Mouse (Mus musculus) neural tube, embryonic 11.5 days (tissue): ENCODE measurements around the gene Ncor2. TPM values are rescaled to one million over a fixed set of nuclear protein-coding genes. Genes with fewer than 3 reads are reported as not detected.

ENCODE experiments used
- ATAC-seq: fragments of 200-750 bp; cut with Nextera tagmentation; 2 replicates; pipeline ENCODE4 v1.8.0; 2017; ENCODE audit warnings: moderate number of reproducible peaks, mild to moderate bottlenecking, moderate TSS enrichment, moderate library complexity; ENCODE audit not compliant: insufficient read depth, low FRiP score, low TSS enrichment
- DNase-seq: peaks from one replicate; pipeline ENCODE4 v3.0.0-alpha.2; 2015; ENCODE audit warnings: low spot score
- H3K27ac ChIP-seq: fragments of 300-500 bp; sonication (generic); 2 replicates; pipeline ENCODE4 v1.5.1; 2014; ENCODE audit warnings: low read depth, mild to moderate bottlenecking, low read length
- H3K27me3 ChIP-seq: fragments of 300-500 bp; sonication (generic); 2 replicates; pipeline ENCODE4 v1.6.1; 2014; ENCODE audit warnings: mild to moderate bottlenecking, low read length, mixed read lengths; ENCODE audit not compliant: control insufficient read depth, insufficient read depth
- H3K36me3 ChIP-seq: fragments of 300-500 bp; sonication (generic); 2 replicates; pipeline ENCODE4 v1.6.1; 2014; ENCODE audit warnings: mild to moderate bottlenecking, low read length, moderate library complexity, mixed read lengths; ENCODE audit not compliant: control insufficient read depth, insufficient read depth
- H3K4me1 ChIP-seq: fragments of 300-500 bp; sonication (generic); 2 replicates; pipeline ENCODE4 v1.6.1; 2014; ENCODE audit warnings: low read length, mixed read lengths; ENCODE audit not compliant: control insufficient read depth, insufficient read depth
- H3K4me2 ChIP-seq: fragments of 300-500 bp; sonication (generic); 2 replicates; pipeline ENCODE4 v1.6.1; 2014; ENCODE audit warnings: low read depth, mild to moderate bottlenecking, moderate library complexity
- H3K4me3 ChIP-seq: fragments of 300-500 bp; sonication (generic); 2 replicates; pipeline ENCODE4 v1.5.1; 2014; ENCODE audit warnings: low read depth, low read length
- H3K9ac ChIP-seq: fragments of 300-500 bp; sonication (generic); 2 replicates; pipeline ENCODE4 v1.6.1; 2014; ENCODE audit warnings: mild to moderate bottlenecking, low read length
- H3K9me3 ChIP-seq: fragments of 300-500 bp; sonication (generic); 2 replicates; pipeline ENCODE4 v1.6.1; 2016; ENCODE audit warnings: low read length; ENCODE audit not compliant: control insufficient read depth
- WGBS: fragments of 180-500 bp; shearing (Covaris S2); extraction: QIAGEN DNeasy Blood & Tissue Kit; methylation state at CpG from one replicate; pipeline ENCODE4 v1.1.7; 2014; 5-methylcytosine and 5-hydroxymethylcytosine counted together
- polyA plus RNA-seq: library from polyadenylated mRNA; unstranded; fragments of >200 nt; fragmentation: Nextera tagmentation; extraction: Ambion mirVana; gene quantifications from 2 replicates; pipeline ENCODE4 v1.2.1, GENCODE M21; 2014

Gene Ncor2
- polyA plus RNA-seq, 1 experiment from 2014 or later: 24.3 TPM

- H3K9me3 ChIP-seq: no peaks in the 10 kb centered on the region
- H3K9ac ChIP-seq: peak overlapping the region; percentile 54
- no peaks in the 10 kb centered on the region; the same call in 1 of the 2 replicates for H3K27me3 ChIP-seq
- H3K4me2 ChIP-seq: peak overlapping the region; percentile 28
- 5% methylated on average over 29 of the region's 29 CpGs for WGBS
- peak overlapping the region; percentile 68 for H3K27ac ChIP-seq
- peak overlapping the region; percentile 22 for H3K4me3 ChIP-seq
- ATAC-seq (0 out of 2 replicates have a peak, but pooled peaks have one; percentile 13), DNase-seq (peak; percentile 53)
- no peaks in the 10 kb centered on the region; the same call in 1 of the 2 replicates for H3K36me3 ChIP-seq
- H3K4me1 ChIP-seq: peaks cover 50% of the 10 kb centered on the region
These were observed 121.3 kb downstream of the Ncor2 start for GRCm38 (mm10) chr5:125057555-125058266.

GRCm38 (mm10) chr5:125056696-125057554, 122.1 kb downstream of the Ncor2 start:
- Histone ChIP-seq H3K27me3 (no peaks in the 10 kb centered on the region; the same call in 1 of the 2 replicates), H3K4me3 (no peak overlapping the region), H3K36me3 (no peaks in the 10 kb centered on the region; the same call in 1 of the 2 replicates), H3K9ac (peak overlapping the region; percentile 26; the same call in 1 of the 2 replicates), H3K4me2 (peak overlapping the region; percentile 28; the same call in 1 of the 2 replicates), H3K4me1 (peaks cover 47% of the 10 kb centered on the region), H3K27ac (peak overlapping the region; percentile 24; the same call in 1 of the 2 replicates), H3K9me3 (no peaks in the 10 kb centered on the region)
- ATAC-seq: peak; percentile 21
- DNase-seq: peak; percentile 45
- WGBS: 2% methylated on average over 19 of the region's 19 CpGs

- Histone ChIP-seq H3K4me2 (0 out of 2 replicates have a peak overlapping the region, but pooled peaks have one; percentile 7), H3K9ac (0 out of 2 replicates have a peak overlapping the region, but pooled peaks have one; percentile 6), H3K4me1 (peaks cover 47% of the 10 kb centered on the region), H3K4me3 (no peak overlapping the region), H3K27ac (0 out of 2 replicates have a peak overlapping the region, but pooled peaks have one; percentile 20), H3K27me3 (no peaks in the 10 kb centered on the region; the same call in 1 of the 2 replicates), H3K9me3 (no peaks in the 10 kb centered on the region), H3K36me3 (no peaks in the 10 kb centered on the region; the same call in 1 of the 2 replicates)
- 6% methylated on average over 6 of the region's 6 CpGs for WGBS
- DNase-seq (peak; percentile 34), ATAC-seq (no peak)
These were observed 122.7 kb downstream of the Ncor2 start for GRCm38 (mm10) chr5:125056331-125056695.

- H3K27ac ChIP-seq: 0 out of 2 replicates have a peak overlapping the region, but pooled peaks have one; percentile 20
- H3K4me2 ChIP-seq: 0 out of 2 replicates have a peak overlapping the region, but pooled peaks have one; percentile 7
- H3K9ac ChIP-seq: 0 out of 2 replicates have a peak overlapping the region, but pooled peaks have one; percentile 6
- H3K27me3 ChIP-seq: no peaks in the 10 kb centered on the region; the same call in 1 of the 2 replicates
- DNase-seq (no peak), ATAC-seq (no peak)
- whole genome bisulfite sequencing: 31% methylated on average over 8 of the region's 8 CpGs
- no peak overlapping the region for H3K4me3 ChIP-seq
- no peaks in the 10 kb centered on the region for H3K9me3 ChIP-seq
- H3K4me1 ChIP-seq: peaks cover 47% of the 10 kb centered on the region
- H3K36me3 ChIP-seq: peaks cover 3% of the 10 kb centered on the region
These were observed 123.1 kb downstream of the Ncor2 start for GRCm38 (mm10) chr5:125055901-125056300.

- H3K9ac ChIP-seq: no peak overlapping the region
These were observed 125.4 kb downstream of the Ncor2 start for GRCm38 (mm10) chr5:125053661-125054060.

GRCm38 (mm10) chr5:125052603-125053488, 126.2 kb downstream of the Ncor2 start:
- WGBS: 78% methylated on average over 23 of the region's 23 CpGs
- DNase-seq (no peak), ATAC-seq (no peak)
- Histone ChIP-seq H3K4me2 (no peak overlapping the region), H3K27me3 (no peaks in the 10 kb centered on the region), H3K27ac (no peak overlapping the region), H3K4me1 (peaks cover 30% of the 10 kb centered on the region), H3K9me3 (no peaks in the 10 kb centered on the region), H3K36me3 (peaks cover 21% of the 10 kb centered on the region), H3K4me3 (no peak overlapping the region), H3K9ac (no peak overlapping the region)

More at GRCm38 (mm10) chr5:125053661-125054060, 125.4 kb downstream of the Ncor2 start:
- no peak overlapping the region for H3K4me2 ChIP-seq
- no peaks in the 10 kb centered on the region for H3K27me3 ChIP-seq
- 83% methylated on average over 7 of the region's 7 CpGs for WGBS
- H3K4me3 ChIP-seq: no peak overlapping the region
- peaks cover 13% of the 10 kb centered on the region for H3K36me3 ChIP-seq
- DNase-seq (no peak), ATAC-seq (no peak)
- H3K9me3 ChIP-seq: no peaks in the 10 kb centered on the region
- H3K27ac ChIP-seq: no peak overlapping the region
- peaks cover 38% of the 10 kb centered on the region for H3K4me1 ChIP-seq

GRCm38 (mm10) chr5:125052237-125052602, 126.8 kb downstream of the Ncor2 start:
- Histone ChIP-seq H3K4me3 (no peak overlapping the region), H3K4me1 (peaks cover 24% of the 10 kb centered on the region), H3K9ac (no peak overlapping the region), H3K9me3 (no peaks in the 10 kb centered on the region), H3K27ac (no peak overlapping the region), H3K36me3 (peaks cover 24% of the 10 kb centered on the region), H3K4me2 (no peak overlapping the region), H3K27me3 (no peaks in the 10 kb centered on the region)
- DNase-seq (no peak), ATAC-seq (no peak)
- WGBS: 80% methylated on average over 10 of the region's 10 CpGs

- DNase-seq (no peak), ATAC-seq (no peak)
- Histone ChIP-seq H3K9ac (no peak overlapping the region), H3K9me3 (no peaks in the 10 kb centered on the region), H3K27me3 (no peaks in the 10 kb centered on the region), H3K4me3 (no peak overlapping the region), H3K27ac (no peak overlapping the region), H3K4me2 (no peak overlapping the region), H3K4me1 (peaks cover 7% of the 10 kb centered on the region; the same call in 1 of the 2 replicates), H3K36me3 (peaks cover 34% of the 10 kb centered on the region)
- WGBS: 89% methylated on average over 4 of the region's 4 CpGs
These were observed 129.5 kb downstream of the Ncor2 start for GRCm38 (mm10) chr5:125049481-125049880.
